Mouse (Mus musculus) embryonic facial prominence, embryonic 14.5 days (tissue): ENCODE data around the gene Eid3. TPM values are rescaled to one million over a fixed set of nuclear protein-coding genes. Genes with fewer than 3 reads are reported as not detected.

Experiments used
- ATAC-seq: fragments of 200-750 bp; cut with Nextera tagmentation; 2 replicates; pipeline ENCODE4 v1.8.0; 2017; ENCODE audit warnings: low read depth, moderate number of reproducible peaks, moderate TSS enrichment
- DNase-seq: peaks from one replicate; pipeline ENCODE4 v3.0.0-alpha.2; 2015; ENCODE audit warnings: low spot score
- H3K27ac ChIP-seq: fragments of 300-500 bp; sonication (generic); replicated peaks from 2 replicates; pipeline ENCODE4 v1.5.1; 2014; ENCODE audit warnings: low read depth, mild to moderate bottlenecking, low read length, moderate library complexity
- H3K27me3 ChIP-seq: fragments of 300-500 bp; sonication (generic); replicated peaks from 2 replicates; pipeline ENCODE4 v1.6.1; 2014; ENCODE audit warnings: low read length; ENCODE audit not compliant: control insufficient read depth, insufficient read depth
- H3K36me3 ChIP-seq: fragments of 300-500 bp; sonication (generic); 2 replicates; pipeline ENCODE4 v1.6.1; 2014; ENCODE audit warnings: low read length, mixed read lengths; ENCODE audit not compliant: control insufficient read depth, insufficient read depth
- H3K4me1 ChIP-seq: fragments of 300-500 bp; sonication (generic); 2 replicates; pipeline ENCODE4 v1.6.1; 2014; ENCODE audit warnings: antibody characterized with exemption, low read length; ENCODE audit not compliant: control insufficient read depth, insufficient read depth
- H3K4me2 ChIP-seq: fragments of 300-500 bp; sonication (generic); 2 replicates; pipeline ENCODE4 v1.6.1; 2014; ENCODE audit warnings: low read depth, mild to moderate bottlenecking, low read length, moderate library complexity, mixed read lengths
- H3K4me3 ChIP-seq: fragments of 300-500 bp; sonication (generic); 2 replicates; pipeline ENCODE4 v1.5.1; 2014; ENCODE audit warnings: low read depth, mild to moderate bottlenecking, low read length
- H3K9ac ChIP-seq: fragments of 300-500 bp; sonication (generic); 2 replicates; pipeline ENCODE4 v1.6.1; 2014; ENCODE audit warnings: low read depth, mild to moderate bottlenecking, low read length, moderate library complexity, mixed read lengths
- H3K9me3 ChIP-seq: fragments of 300-500 bp; sonication (generic); 2 replicates; pipeline ENCODE4 v1.6.1; 2016; ENCODE audit warnings: low read length; ENCODE audit not compliant: control insufficient read depth
- WGBS: fragments of 180-500 bp; shearing (Covaris S2); extraction: QIAGEN DNeasy Blood & Tissue Kit; methylation state at CpG from one replicate; pipeline ENCODE4 v1.1.7; 2014; 5-methylcytosine and 5-hydroxymethylcytosine counted together
- polyA plus RNA-seq: library from polyadenylated mRNA; unstranded; fragments of >200 nt; fragmentation: Nextera tagmentation; extraction: Ambion mirVana; gene quantifications from 2 replicates; pipeline ENCODE4 v1.2.1, GENCODE M21; 2014

Eid3 gene
- polyA plus RNA-seq, 1 experiment from 2014 or later, result 0.81 TPM

GRCm38 (mm10) chr10:82835898-82836297 lies 30.5 kb upstream of the Eid3 start:
- ATAC-seq (no peak), DNase-seq (no peak)
- 82% methylated on average over 3 of the region's 3 CpGs for WGBS
- H3K9me3 ChIP-seq, result 0 out of 2 replicates have a peak, but pooled peaks cover 4% of the 10 kb centered on the region
- no peaks in the 10 kb centered on the region for H3K27me3 ChIP-seq
- no peak overlapping the region for H3K27ac ChIP-seq
- no peak overlapping the region for H3K4me2 ChIP-seq
- H3K4me1 ChIP-seq, result 0 out of 2 replicates have a peak, but pooled peaks cover 3% of the 10 kb centered on the region
- no peak overlapping the region for H3K4me3 ChIP-seq
- H3K9ac ChIP-seq, result no peak overlapping the region
- H3K36me3 ChIP-seq, result no peaks in the 10 kb centered on the region

- Histone ChIP-seq H3K4me2 (no peak overlapping the region), H3K9ac (no peak overlapping the region), H3K36me3 (no peaks in the 10 kb centered on the region), H3K4me3 (no peak overlapping the region), H3K4me1 (0 out of 2 replicates have a peak, but pooled peaks cover 3% of the 10 kb centered on the region), H3K9me3 (no peaks in the 10 kb centered on the region), H3K27ac (no peak overlapping the region), H3K27me3 (no peaks in the 10 kb centered on the region)
- WGBS, result 85% methylated on average over 7 of the region's 7 CpGs
- DNase-seq (no peak), ATAC-seq (no peak)
Measured at GRCm38 (mm10) chr10:82838390-82838789, 28.0 kb upstream of the Eid3 start.

- 56% methylated on average over 6 of the region's 6 CpGs for WGBS
- Histone ChIP-seq H3K27ac (no peak overlapping the region), H3K27me3 (no peaks in the 10 kb centered on the region), H3K4me3 (no peak overlapping the region), H3K9ac (no peak overlapping the region), H3K4me1 (no peaks in the 10 kb centered on the region), H3K36me3 (no peaks in the 10 kb centered on the region), H3K9me3 (no peaks in the 10 kb centered on the region), H3K4me2 (no peak overlapping the region)
- peak; percentile 81 for DNase-seq
- peak; percentile 85 for ATAC-seq
Measured at GRCm38 (mm10) chr10:82844090-82844489, 22.3 kb upstream of the Eid3 start.

GRCm38 (mm10) chr10:82844731-82845130 lies 21.7 kb upstream of the Eid3 start:
- no peaks in the 10 kb centered on the region for H3K9me3 ChIP-seq
- H3K4me1 ChIP-seq, result peaks cover under 1% of the 10 kb centered on the region; the same call in 1 of the 2 replicates
- no peaks in the 10 kb centered on the region for H3K36me3 ChIP-seq
- H3K27ac ChIP-seq, result no peak overlapping the region
- 80% methylated on average over 8 of the region's 8 CpGs for WGBS
- no peak overlapping the region for H3K4me2 ChIP-seq
- no peaks in the 10 kb centered on the region for H3K27me3 ChIP-seq
- no peak overlapping the region for H3K9ac ChIP-seq
- no peak for DNase-seq
- no peak for ATAC-seq
- H3K4me3 ChIP-seq, result no peak overlapping the region

- Histone ChIP-seq H3K27ac (no peak overlapping the region), H3K27me3 (no peaks in the 10 kb centered on the region), H3K4me3 (no peak overlapping the region), H3K4me2 (no peak overlapping the region), H3K9ac (no peak overlapping the region), H3K4me1 (peaks cover 10% of the 10 kb centered on the region), H3K9me3 (no peaks in the 10 kb centered on the region), H3K36me3 (no peaks in the 10 kb centered on the region)
- DNase-seq (no peak), ATAC-seq (no peak)
- WGBS, result 79% methylated on average over 9 of the region's 9 CpGs
Measured at GRCm38 (mm10) chr10:82847821-82848459, 18.5 kb upstream of the Eid3 start.

GRCm38 (mm10) chr10:82849686-82850353 lies 16.6 kb upstream of the Eid3 start:
- Histone ChIP-seq H3K9me3 (no peaks in the 10 kb centered on the region), H3K4me2 (no peak overlapping the region), H3K27me3 (no peaks in the 10 kb centered on the region), H3K36me3 (no peaks in the 10 kb centered on the region), H3K9ac (no peak overlapping the region), H3K4me1 (peaks cover 10% of the 10 kb centered on the region), H3K4me3 (no peak overlapping the region), H3K27ac (0 out of 2 replicates have a peak overlapping the region, but pooled peaks have one; percentile 3)
- 31% methylated on average over 16 of the region's 16 CpGs for WGBS
- DNase-seq (peak; percentile 47), ATAC-seq (no peak)

GRCm38 (mm10) chr10:82850354-82850752 lies 16.1 kb upstream of the Eid3 start:
- 69% methylated on average over 5 of the region's 5 CpGs for WGBS
- no peak for ATAC-seq
- H3K4me1 ChIP-seq, result peaks cover 10% of the 10 kb centered on the region
- H3K4me2 ChIP-seq, result no peak overlapping the region
- H3K27ac ChIP-seq, result 0 out of 2 replicates have a peak overlapping the region, but pooled peaks have one; percentile 3
- no peaks in the 10 kb centered on the region for H3K9me3 ChIP-seq
- no peak for DNase-seq
- no peak overlapping the region for H3K4me3 ChIP-seq
- no peaks in the 10 kb centered on the region for H3K36me3 ChIP-seq
- H3K9ac ChIP-seq, result no peak overlapping the region
- no peaks in the 10 kb centered on the region for H3K27me3 ChIP-seq

GRCm38 (mm10) chr10:82851751-82852150 lies 14.7 kb upstream of the Eid3 start:
- DNase-seq, result no peak
- Histone ChIP-seq H3K4me3 (no peak overlapping the region), H3K27ac (no peak overlapping the region), H3K9me3 (no peaks in the 10 kb centered on the region), H3K27me3 (no peaks in the 10 kb centered on the region), H3K4me1 (peaks cover 10% of the 10 kb centered on the region), H3K9ac (no peak overlapping the region), H3K36me3 (no peaks in the 10 kb centered on the region), H3K4me2 (no peak overlapping the region)
- WGBS, result 82% methylated on average over 6 of the region's 6 CpGs
- no peak for ATAC-seq
